Mouse (Mus musculus): Measurements from ENCODE around the gene Zbtb16.

- TF ChIP-seq POLR2A (IDR thresholded peaks at IDR 0.05; ENCODE audit: extremely low read depth, insufficient read depth, low read length) (no peak), CTCF (IDR thresholded peaks at IDR 0.05; ENCODE audit: low read depth, low read length) (no peak)
Measured at GRCm38 (mm10) chr9:48736361-48737209, 99.4 kb downstream of the Zbtb16 start.
